Mouse (Mus musculus): ENCODE measurements at regions not wholly inside any gene's neighbourhood (a gene's known extent, or its start where the extent isn't known, plus 50 kb on each side); places are given as distances from the start of the nearest gene placed in this dataset.

- WGBS = 86% methylated on average over 4 of the region's 4 CpGs
- Histone ChIP-seq H3K27me3 (replicated peaks; ENCODE audit: control insufficient read depth, insufficient read depth, low read length) (no peaks in the 10 kb centered on the region), H3K27ac (ENCODE audit: low read depth) (no peak overlapping the region), H3K9ac (ENCODE audit: low read length) (no peak overlapping the region), H3K36me3 (ENCODE audit: control insufficient read depth, insufficient read depth, low read length) (no peaks in the 10 kb centered on the region), H3K4me3 (ENCODE audit: low read depth, low read length) (no peak overlapping the region), H3K4me1 (replicated peaks; ENCODE audit: control insufficient read depth, insufficient read depth, low read length) (no peaks in the 10 kb centered on the region), H3K4me2 (ENCODE audit: low read length) (no peak overlapping the region), H3K9me3 (ENCODE audit: control insufficient read depth, low read length) (no peaks in the 10 kb centered on the region)
- DNase-seq (ENCODE audit: low spot score) (no peak), ATAC-seq (replicated peaks; ENCODE audit: low FRiP score, low TSS enrichment, low read depth) (no peak)
Measured at GRCm38 (mm10) chr17:75891564-75891963, 339.8 kb upstream of the Fam98a start.

GRCm38 (mm10) chr17:75877848-75878247 lies 326.1 kb upstream of the Fam98a start:
- H3K27me3 ChIP-seq (replicated peaks; ENCODE audit: control insufficient read depth, insufficient read depth, low read length) = no peaks in the 10 kb centered on the region
- no peak for DNase-seq (ENCODE audit: low spot score)
- H3K9ac ChIP-seq (ENCODE audit: low read length) = no peak overlapping the region
- H3K9me3 ChIP-seq (ENCODE audit: control insufficient read depth, low read length) = no peaks in the 10 kb centered on the region
- no peak overlapping the region for H3K4me2 ChIP-seq (ENCODE audit: low read length)
- no peak for ATAC-seq (replicated peaks; ENCODE audit: low FRiP score, low TSS enrichment, low read depth)
- H3K4me1 ChIP-seq (replicated peaks; ENCODE audit: control insufficient read depth, insufficient read depth, low read length) = no peaks in the 10 kb centered on the region
- H3K4me3 ChIP-seq (ENCODE audit: low read depth, low read length) = no peak overlapping the region
- WGBS = 30% methylated on average over 1 of the region's 1 CpGs
- H3K36me3 ChIP-seq (ENCODE audit: control insufficient read depth, insufficient read depth, low read length) = no peaks in the 10 kb centered on the region
- no peak overlapping the region for H3K27ac ChIP-seq (ENCODE audit: low read depth)

GRCm38 (mm10) chr17:75876895-75877294 lies 325.1 kb upstream of the Fam98a start:
- ATAC-seq (replicated peaks; ENCODE audit: low FRiP score, low TSS enrichment, low read depth) (no peak), DNase-seq (ENCODE audit: low spot score) (no peak)
- Histone ChIP-seq H3K27me3 (replicated peaks; ENCODE audit: control insufficient read depth, insufficient read depth, low read length) (no peaks in the 10 kb centered on the region), H3K36me3 (ENCODE audit: control insufficient read depth, insufficient read depth, low read length) (no peaks in the 10 kb centered on the region), H3K4me3 (ENCODE audit: low read depth, low read length) (no peak overlapping the region), H3K27ac (ENCODE audit: low read depth) (no peak overlapping the region), H3K4me1 (replicated peaks; ENCODE audit: control insufficient read depth, insufficient read depth, low read length) (no peaks in the 10 kb centered on the region), H3K9me3 (ENCODE audit: control insufficient read depth, low read length) (no peaks in the 10 kb centered on the region), H3K9ac (ENCODE audit: low read length) (no peak overlapping the region), H3K4me2 (ENCODE audit: low read length) (no peak overlapping the region)
- 43% methylated on average over 7 of the region's 7 CpGs for WGBS

GRCm38 (mm10) chr17:75874535-75874934 lies 322.8 kb upstream of the Fam98a start:
- WGBS = 80% methylated on average over 6 of the region's 6 CpGs

GRCm38 (mm10) chr17:75870492-75870891 lies 318.7 kb upstream of the Fam98a start:
- ATAC-seq (replicated peaks; ENCODE audit: low FRiP score, low TSS enrichment, low read depth) (no peak), DNase-seq (ENCODE audit: low spot score) (no peak)
- Histone ChIP-seq H3K4me3 (ENCODE audit: low read depth, low read length) (no peak overlapping the region), H3K36me3 (ENCODE audit: control insufficient read depth, insufficient read depth, low read length) (no peaks in the 10 kb centered on the region), H3K4me1 (replicated peaks; ENCODE audit: control insufficient read depth, insufficient read depth, low read length) (no peaks in the 10 kb centered on the region), H3K27ac (ENCODE audit: low read depth) (no peak overlapping the region), H3K9me3 (ENCODE audit: control insufficient read depth, low read length) (no peaks in the 10 kb centered on the region), H3K27me3 (replicated peaks; ENCODE audit: control insufficient read depth, insufficient read depth, low read length) (no peaks in the 10 kb centered on the region), H3K4me2 (ENCODE audit: low read length) (no peak overlapping the region), H3K9ac (ENCODE audit: low read length) (no peak overlapping the region)
- WGBS = 83% methylated on average over 2 of the region's 2 CpGs

More at GRCm38 (mm10) chr17:75874535-75874934, 322.8 kb upstream of the Fam98a start:
- no peaks in the 10 kb centered on the region for H3K4me1 ChIP-seq (replicated peaks; ENCODE audit: control insufficient read depth, insufficient read depth, low read length)
- H3K27me3 ChIP-seq (replicated peaks; ENCODE audit: control insufficient read depth, insufficient read depth, low read length) = no peaks in the 10 kb centered on the region
- no peak overlapping the region for H3K9ac ChIP-seq (ENCODE audit: low read length)
- DNase-seq (ENCODE audit: low spot score) (no peak), ATAC-seq (replicated peaks; ENCODE audit: low FRiP score, low TSS enrichment, low read depth) (no peak)
- no peak overlapping the region for H3K27ac ChIP-seq (ENCODE audit: low read depth)
- H3K4me3 ChIP-seq (ENCODE audit: low read depth, low read length) = no peak overlapping the region
- no peaks in the 10 kb centered on the region for H3K36me3 ChIP-seq (ENCODE audit: control insufficient read depth, insufficient read depth, low read length)
- no peaks in the 10 kb centered on the region for H3K9me3 ChIP-seq (ENCODE audit: control insufficient read depth, low read length)
- H3K4me2 ChIP-seq (ENCODE audit: low read length) = no peak overlapping the region

GRCm38 (mm10) chr17:75857015-75857414 lies 305.3 kb upstream of the Fam98a start:
- WGBS = 66% methylated on average over 8 of the region's 8 CpGs
- ATAC-seq (replicated peaks; ENCODE audit: low FRiP score, low TSS enrichment, low read depth) (no peak), DNase-seq (ENCODE audit: low spot score) (no peak)

GRCm38 (mm10) chr17:75815997-75816626 lies 264.4 kb upstream of the Fam98a start:
- DNase-seq (ENCODE audit: low spot score) (no peak), ATAC-seq (replicated peaks; ENCODE audit: low FRiP score, low TSS enrichment, low read depth) (no peak)

More at GRCm38 (mm10) chr17:75857015-75857414, 305.3 kb upstream of the Fam98a start:
- H3K9ac ChIP-seq (ENCODE audit: low read length) = no peak overlapping the region
- no peaks in the 10 kb centered on the region for H3K27me3 ChIP-seq (replicated peaks; ENCODE audit: control insufficient read depth, insufficient read depth, low read length)
- no peaks in the 10 kb centered on the region for H3K9me3 ChIP-seq (ENCODE audit: control insufficient read depth, low read length)
- H3K4me2 ChIP-seq (ENCODE audit: low read length) = no peak overlapping the region
- H3K27ac ChIP-seq (ENCODE audit: low read depth) = no peak overlapping the region
- no peaks in the 10 kb centered on the region for H3K36me3 ChIP-seq (ENCODE audit: control insufficient read depth, insufficient read depth, low read length)
- no peak overlapping the region for H3K4me3 ChIP-seq (ENCODE audit: low read depth, low read length)
- no peaks in the 10 kb centered on the region for H3K4me1 ChIP-seq (replicated peaks; ENCODE audit: control insufficient read depth, insufficient read depth, low read length)

GRCm38 (mm10) chr17:75812163-75812562 lies 260.4 kb upstream of the Fam98a start:
- no peak for ATAC-seq (replicated peaks; ENCODE audit: low FRiP score, low TSS enrichment, low read depth)
- no peak overlapping the region for H3K9ac ChIP-seq (ENCODE audit: low read length)

More at GRCm38 (mm10) chr17:75815997-75816626, 264.4 kb upstream of the Fam98a start:
- Histone ChIP-seq H3K9me3 (ENCODE audit: control insufficient read depth, low read length) (no peaks in the 10 kb centered on the region), H3K27me3 (replicated peaks; ENCODE audit: control insufficient read depth, insufficient read depth, low read length) (no peaks in the 10 kb centered on the region), H3K36me3 (ENCODE audit: control insufficient read depth, insufficient read depth, low read length) (no peaks in the 10 kb centered on the region), H3K27ac (ENCODE audit: low read depth) (no peak overlapping the region), H3K4me3 (ENCODE audit: low read depth, low read length) (no peak overlapping the region), H3K9ac (ENCODE audit: low read length) (no peak overlapping the region), H3K4me1 (replicated peaks; ENCODE audit: control insufficient read depth, insufficient read depth, low read length) (no peaks in the 10 kb centered on the region), H3K4me2 (ENCODE audit: low read length) (no peak overlapping the region)
- WGBS = 75% methylated on average over 12 of the region's 12 CpGs

More at GRCm38 (mm10) chr17:75812163-75812562, 260.4 kb upstream of the Fam98a start:
- Histone ChIP-seq H3K4me1 (replicated peaks; ENCODE audit: control insufficient read depth, insufficient read depth, low read length) (no peaks in the 10 kb centered on the region), H3K9me3 (ENCODE audit: control insufficient read depth, low read length) (no peaks in the 10 kb centered on the region), H3K4me3 (ENCODE audit: low read depth, low read length) (no peak overlapping the region), H3K4me2 (ENCODE audit: low read length) (no peak overlapping the region), H3K27me3 (replicated peaks; ENCODE audit: control insufficient read depth, insufficient read depth, low read length) (no peaks in the 10 kb centered on the region), H3K27ac (ENCODE audit: low read depth) (no peak overlapping the region), H3K36me3 (ENCODE audit: control insufficient read depth, insufficient read depth, low read length) (no peaks in the 10 kb centered on the region)
- 61% methylated on average over 3 of the region's 3 CpGs for WGBS
- no peak for DNase-seq (ENCODE audit: low spot score)

All from intestine, embryonic 14.5 days (tissue).